Mouse (Mus musculus) testis, adult 10 weeks (tissue): Measurements from ENCODE around the gene Adam12. TPM values are rescaled to one million over a fixed set of nuclear protein-coding genes. Genes with fewer than 3 reads are reported as not detected.

Experiments
- polyA plus RNA-seq: library from polyadenylated mRNA; stranded (reverse); fragments of 350-450 nt; fragmentation: Illumina TruSeq; extraction: RNeasy Lipid Tissue Mini Kit (QIAGEN cat#74804); gene quantifications from one replicate; pipeline ENCODE4 v1.2.3, GENCODE M21; 2014; ENCODE audit warnings: low read depth, low replicate concordance

The Adam12 gene
- 0.84 TPM for polyA plus RNA-seq

DNA sequence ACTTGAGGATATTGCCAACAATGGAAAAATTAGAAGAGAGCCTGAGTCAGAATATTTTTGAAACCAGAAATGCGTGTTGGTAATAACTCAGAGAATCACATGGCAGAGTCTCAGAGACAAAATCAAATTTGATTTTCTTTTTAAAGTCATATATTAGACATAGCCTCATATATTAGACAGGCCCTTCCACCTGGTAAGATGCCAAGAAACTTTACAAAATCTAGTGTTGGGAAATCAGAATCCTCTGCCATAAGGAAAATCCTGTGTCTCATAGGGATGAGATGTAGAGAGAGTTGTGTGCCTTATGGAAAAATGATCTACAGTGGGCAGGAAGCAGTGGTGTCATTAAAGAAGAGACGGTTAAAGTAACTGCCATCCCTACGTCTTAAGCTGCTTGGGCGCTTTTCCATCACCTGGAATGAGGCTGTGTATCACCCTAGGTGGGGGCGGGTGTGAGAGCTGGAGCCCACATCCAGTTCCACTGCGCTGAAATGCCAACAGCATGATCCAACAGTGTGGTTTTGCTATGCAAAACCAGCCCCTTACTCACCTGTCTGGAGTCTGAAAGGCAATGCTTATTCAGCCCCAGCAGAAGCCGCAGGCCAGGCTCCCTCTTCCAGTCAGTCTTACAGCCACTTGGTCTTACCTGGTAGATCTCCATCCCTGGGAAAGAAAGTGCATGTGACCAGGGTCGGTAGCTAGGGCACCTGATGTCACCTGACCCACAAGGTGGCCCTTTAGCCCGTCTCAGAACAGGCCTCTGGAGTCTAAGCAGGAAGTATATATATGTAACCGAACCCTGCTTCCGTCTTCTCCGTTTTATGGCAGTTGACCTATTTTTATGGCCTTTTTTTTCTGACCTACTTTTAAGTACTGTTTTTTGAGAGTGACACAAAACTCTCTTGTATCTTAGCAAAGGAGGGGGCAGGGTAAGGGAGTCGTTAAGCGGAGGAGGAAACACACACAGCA lies at the start of gene Adam12:
Gene Adam12, minus strand, starts transcription at position 769 of the 969 bp plus-strand sequence.

Other genes starting within 250 kb of the Adam12 start
- gene D7Ertd443e, start 153.5 kb upstream of the Adam12 start, polyA plus RNA-seq, result 131 TPM